Mouse (Mus musculus) heart, postnatal 36 days (tissue): ENCODE data around the gene Dnah1. TPM values are rescaled to one million over a fixed set of nuclear protein-coding genes. Genes with fewer than 3 reads are reported as not detected.

Experiments
- total RNA-seq, 2 experiments: library from RNA; stranded (reverse); gene quantifications; 2 replicates each; pipeline ENCODE4 v1.2.3; 2021

The Dnah1 gene
- total RNA-seq, 2 experiments from 2014 or later = 0.06 TPM; not detected in 1

Other genes starting within 250 kb of the Dnah1 start
- 10 to 100 TPM; 64.8 to 72.2 TPM for gene Smim4, start 194.9 kb downstream of the Dnah1 start, total RNA-seq
- gene Nt5dc2, start 192.8 kb downstream of the Dnah1 start, total RNA-seq = 10 to 100 TPM; 19.5 to 19.9 TPM
- 10 to 100 TPM; 66.1 to 85.9 TPM for gene Stab1, start 155.3 kb downstream of the Dnah1 start, total RNA-seq
- 1,000 to 10,000 TPM; 4,706 to 5,436 TPM for gene Tnnc1, start 115.6 kb downstream of the Dnah1 start, total RNA-seq
- gene Nisch, start 107.0 kb downstream of the Dnah1 start, total RNA-seq = 100 to 1,000 TPM; 128 to 143 TPM
- 10 to 100 TPM; 14.2 to 18.3 TPM for gene Sema3g, start 106.0 kb downstream of the Dnah1 start, total RNA-seq
- 1 to 10 TPM; 3.8 to 4.3 TPM for gene Phf7, start 72.6 kb downstream of the Dnah1 start, total RNA-seq
- gene Bap1, start 72.4 kb downstream of the Dnah1 start, total RNA-seq = 10 to 100 TPM; 44.8 to 45.2 TPM
- gene Capn7, start 12.7 kb upstream of the Dnah1 start, total RNA-seq = 10 to 100 TPM; 33.2 to 33.9 TPM
- 10 to 100 TPM; 56.4 to 60.6 TPM for gene Sh3bp5, start 112.2 kb upstream of the Dnah1 start, total RNA-seq
- gene Eaf1, start 170.5 kb upstream of the Dnah1 start, total RNA-seq = 10 to 100 TPM; 10.4 to 12.1 TPM
- 1 to 10 TPM; 8.4 to 9.3 TPM for gene Mettl6, start 171.1 kb upstream of the Dnah1 start, total RNA-seq